Mouse (Mus musculus) hindbrain, embryonic 12.5 days (tissue): Measurements from ENCODE around the gene Nup35. TPM values are rescaled to one million over a fixed set of nuclear protein-coding genes. Genes with fewer than 3 reads are reported as not detected.

Experiments
- ATAC-seq: fragments of 200-750 bp; cut with Nextera tagmentation; 2 replicates; pipeline ENCODE4 v1.8.0; 2017; ENCODE audit warnings: moderate TSS enrichment; ENCODE audit not compliant: low FRiP score
- H3K27ac ChIP-seq: fragments of 300-500 bp; sonication (generic); 2 replicates; pipeline ENCODE4 v1.5.1; 2016; ENCODE audit warnings: mild to moderate bottlenecking
- H3K27me3 ChIP-seq: fragments of 300-500 bp; sonication (generic); 2 replicates; pipeline ENCODE4 v1.6.1; 2016; ENCODE audit warnings: mild to moderate bottlenecking
- H3K36me3 ChIP-seq: fragments of 300-500 bp; sonication (generic); 2 replicates; pipeline ENCODE4 v1.6.1; 2016; ENCODE audit warnings: mild to moderate bottlenecking
- H3K4me1 ChIP-seq: fragments of 300-500 bp; sonication (generic); 2 replicates; pipeline ENCODE4 v1.6.1; 2016
- H3K4me2 ChIP-seq: fragments of 300-500 bp; sonication (generic); replicated peaks from 2 replicates; pipeline ENCODE4 v1.6.1; 2016; ENCODE audit warnings: mild to moderate bottlenecking
- H3K4me3 ChIP-seq: fragments of 300-500 bp; sonication (generic); 2 replicates; pipeline ENCODE4 v1.5.1; 2016; ENCODE audit warnings: mild to moderate bottlenecking
- H3K9ac ChIP-seq: fragments of 300-500 bp; sonication (generic); 2 replicates; pipeline ENCODE4 v1.6.1; 2016; ENCODE audit warnings: mild to moderate bottlenecking, moderate library complexity
- H3K9me3 ChIP-seq: fragments of 300-500 bp; sonication (generic); replicated peaks from 2 replicates; pipeline ENCODE4 v1.6.1; 2016; ENCODE audit warnings: mild to moderate bottlenecking
- WGBS: fragments of 180-500 bp; shearing (Covaris S2); methylation state at CpG from one replicate; pipeline ENCODE4 v1.1.7; 2016; 5-methylcytosine and 5-hydroxymethylcytosine counted together
- polyA plus RNA-seq: library from polyadenylated mRNA; unstranded; fragments of >200 nt; fragmentation: Nextera tagmentation; extraction: Ambion mirVana; gene quantifications from 2 replicates; pipeline ENCODE4 v1.2.1, GENCODE M21; 2016

Gene Nup35
- polyA plus RNA-seq: 52.3 and 53.0 TPM in 2 replicates

- H3K27ac ChIP-seq: peak within 1 kb of the TSS; percentile 72
- H3K9ac ChIP-seq: peak within 1 kb of the TSS; percentile 60
- H3K36me3 ChIP-seq: no peaks in the 10 kb centered on the region; the same call in 1 of the 2 replicates
- peak within 1 kb of the TSS; percentile 48 for H3K4me3 ChIP-seq
- H3K27me3 ChIP-seq: no peaks in the 10 kb centered on the region
- peaks cover 6% of the 10 kb centered on the region for H3K4me1 ChIP-seq
- H3K4me2 ChIP-seq: peak within 1 kb of the TSS; percentile 65
- no peaks in the 10 kb centered on the region for H3K9me3 ChIP-seq
- ATAC-seq: peak; percentile 100
- WGBS: 2% methylated on average over 21 of the region's 21 CpGs
Measured at GRCm38 (mm10) chr2:80616854-80617737, at the start of gene Nup35, which contains the start of gene Dusp19. Nup35 (plus strand) TSS chr2:80617236. Dusp19 (plus strand) TSS chr2:80617045.

GRCm38 (mm10) chr2:80567411-80567810 is 49.6 kb upstream of the Nup35 start:
- Histone ChIP-seq H3K9ac (no peak overlapping the region), H3K27me3 (no peaks in the 10 kb centered on the region), H3K4me1 (no peaks in the 10 kb centered on the region), H3K36me3 (no peaks in the 10 kb centered on the region), H3K9me3 (no peaks in the 10 kb centered on the region), H3K4me3 (no peak overlapping the region), H3K4me2 (no peak overlapping the region), H3K27ac (no peak overlapping the region)
- WGBS: 93% methylated on average over 4 of the region's 4 CpGs
- no peak for ATAC-seq

- no peak for ATAC-seq
- 85% methylated on average over 4 of the region's 4 CpGs for WGBS
- H3K4me3 ChIP-seq: no peak overlapping the region
- no peaks in the 10 kb centered on the region for H3K4me1 ChIP-seq
- no peaks in the 10 kb centered on the region for H3K27me3 ChIP-seq
- H3K9ac ChIP-seq: no peak overlapping the region
- no peak overlapping the region for H3K4me2 ChIP-seq
- no peaks in the 10 kb centered on the region for H3K9me3 ChIP-seq
- H3K27ac ChIP-seq: no peak overlapping the region
- no peaks in the 10 kb centered on the region for H3K36me3 ChIP-seq
Measured at GRCm38 (mm10) chr2:80570656-80571055, 46.4 kb upstream of the Nup35 start.

- H3K27ac ChIP-seq: no peak overlapping the region
- H3K27me3 ChIP-seq: no peaks in the 10 kb centered on the region
- no peak for ATAC-seq
- no peak overlapping the region for H3K4me3 ChIP-seq
- H3K4me1 ChIP-seq: peaks cover 11% of the 10 kb centered on the region
- no peak overlapping the region for H3K4me2 ChIP-seq
- H3K36me3 ChIP-seq: no peaks in the 10 kb centered on the region
- H3K9ac ChIP-seq: no peak overlapping the region
- WGBS: 98% methylated on average over 1 of the region's 1 CpGs
- no peaks in the 10 kb centered on the region for H3K9me3 ChIP-seq
Measured at GRCm38 (mm10) chr2:80577286-80577685, 39.8 kb upstream of the Nup35 start.

GRCm38 (mm10) chr2:80579253-80579891 is 37.7 kb upstream of the Nup35 start:
- 54% methylated on average over 6 of the region's 6 CpGs for WGBS
- no peak overlapping the region for H3K9ac ChIP-seq
- H3K4me1 ChIP-seq: peaks cover 11% of the 10 kb centered on the region
- no peak for ATAC-seq
- no peaks in the 10 kb centered on the region for H3K36me3 ChIP-seq
- peak overlapping the region; percentile 18 for H3K4me3 ChIP-seq
- H3K4me2 ChIP-seq: peak overlapping the region; percentile 69
- H3K9me3 ChIP-seq: no peaks in the 10 kb centered on the region
- H3K27ac ChIP-seq: no peak overlapping the region
- no peaks in the 10 kb centered on the region for H3K27me3 ChIP-seq

- ATAC-seq: peak; percentile 75
- no peaks in the 10 kb centered on the region for H3K27me3 ChIP-seq
- peak overlapping the region; percentile 96 for H3K9ac ChIP-seq
- no peaks in the 10 kb centered on the region for H3K9me3 ChIP-seq
- H3K4me3 ChIP-seq: peak overlapping the region; percentile 93
- H3K4me2 ChIP-seq: peak overlapping the region; percentile 69
- peaks cover 11% of the 10 kb centered on the region for H3K4me1 ChIP-seq
- peak overlapping the region; percentile 99 for H3K27ac ChIP-seq
- H3K36me3 ChIP-seq: no peaks in the 10 kb centered on the region
- WGBS: under 1% methylated on average over 47 of the region's 65 CpGs
Measured at GRCm38 (mm10) chr2:80580311-80580961, 36.6 kb upstream of the Nup35 start.

- Histone ChIP-seq H3K27me3 (no peaks in the 10 kb centered on the region), H3K4me2 (peak within 1 kb of the TSS; percentile 69), H3K9me3 (no peaks in the 10 kb centered on the region), H3K9ac (peak within 1 kb of the TSS; percentile 96), H3K4me1 (peaks cover 11% of the 10 kb centered on the region), H3K4me3 (peak within 1 kb of the TSS; percentile 93), H3K36me3 (no peaks in the 10 kb centered on the region), H3K27ac (peak within 1 kb of the TSS; percentile 99)
- WGBS: under 1% methylated on average over 65 of the region's 88 CpGs
- ATAC-seq: peak; percentile 96
Measured at GRCm38 (mm10) chr2:80581043-80581711, 35.9 kb upstream of the Nup35 start, which contains the start of gene Nckap1. Nckap1 (minus strand) TSS chr2:80581380.

- Histone ChIP-seq H3K27me3 (no peaks in the 10 kb centered on the region), H3K9ac (no peak overlapping the region), H3K4me2 (no peak overlapping the region), H3K4me3 (no peak overlapping the region), H3K9me3 (no peaks in the 10 kb centered on the region), H3K27ac (no peak overlapping the region), H3K4me1 (peaks cover 11% of the 10 kb centered on the region), H3K36me3 (no peaks in the 10 kb centered on the region)
- WGBS: 87% methylated on average over 3 of the region's 3 CpGs
- no peak for ATAC-seq
Measured at GRCm38 (mm10) chr2:80582356-80582755, 34.7 kb upstream of the Nup35 start.

- Histone ChIP-seq H3K36me3 (no peaks in the 10 kb centered on the region), H3K9me3 (no peaks in the 10 kb centered on the region), H3K4me2 (no peak overlapping the region), H3K4me1 (no peaks in the 10 kb centered on the region), H3K27ac (no peak overlapping the region), H3K27me3 (no peaks in the 10 kb centered on the region), H3K4me3 (no peak overlapping the region), H3K9ac (no peak overlapping the region)
- WGBS: 82% methylated on average over 4 of the region's 4 CpGs
- no peak for ATAC-seq
Measured at GRCm38 (mm10) chr2:80594215-80594918, 22.7 kb upstream of the Nup35 start.

- no peak overlapping the region for H3K27ac ChIP-seq
- H3K9me3 ChIP-seq: no peaks in the 10 kb centered on the region
- ATAC-seq: no peak
- H3K9ac ChIP-seq: no peak overlapping the region
- H3K4me2 ChIP-seq: no peak overlapping the region
- H3K27me3 ChIP-seq: no peaks in the 10 kb centered on the region
- H3K36me3 ChIP-seq: no peaks in the 10 kb centered on the region
- no peak overlapping the region for H3K4me3 ChIP-seq
- H3K4me1 ChIP-seq: no peaks in the 10 kb centered on the region
- 78% methylated on average over 5 of the region's 5 CpGs for WGBS
Measured at GRCm38 (mm10) chr2:80596960-80597359, 20.1 kb upstream of the Nup35 start.

GRCm38 (mm10) chr2:80599850-80600249 is 17.2 kb upstream of the Nup35 start:
- Histone ChIP-seq H3K4me2 (no peak overlapping the region), H3K36me3 (no peaks in the 10 kb centered on the region), H3K27me3 (no peaks in the 10 kb centered on the region), H3K27ac (no peak overlapping the region), H3K9ac (no peak overlapping the region), H3K4me3 (no peak overlapping the region), H3K9me3 (no peaks in the 10 kb centered on the region), H3K4me1 (no peaks in the 10 kb centered on the region)
- 85% methylated on average over 3 of the region's 3 CpGs for WGBS
- no peak for ATAC-seq
